In the genomic region with DNA sequence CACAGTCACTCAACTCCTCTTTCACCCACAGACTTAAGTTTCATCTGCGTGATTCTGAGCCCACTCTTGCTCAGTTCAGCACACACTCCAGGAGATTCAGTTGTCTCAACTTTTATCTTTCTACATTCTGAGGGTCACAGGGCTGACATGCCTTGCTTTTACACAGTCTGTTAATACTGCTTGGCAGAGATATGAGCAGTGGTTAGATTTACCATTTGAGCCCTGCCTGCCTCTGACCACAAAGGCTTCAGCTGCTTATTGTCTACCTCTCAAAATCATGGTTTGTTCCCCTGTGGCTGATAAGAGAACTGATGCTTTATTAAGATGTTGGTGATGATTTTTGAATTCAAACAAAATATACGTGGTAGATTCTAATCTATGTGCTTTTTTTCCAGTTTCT, we compare ENCODE assay signal across 23 mouse cellular contexts.
DNase-seq lines count a peak whose midpoint lies in the region; ATAC-seq and TF ChIP-seq lines count a peak whose summit lies in the region.
"Had no signal": no experiment of that assay in that cellular context is flagged by ENCODE, and none has a peak within 500 bp of the region (broad histone marks: within the 10 kb centered on the region; RNA-seq: fewer than 3 reads in every experiment).

No protein-coding gene starts in this region.

- no peak overlapping the region for H3K4me2 ChIP-seq in liver, embryonic 13.5 days
- H3K4me2 ChIP-seq in kidney, embryonic 16.5 days (replicated peaks; ENCODE audit: low read depth, low read length) = no peak overlapping the region
- no peak overlapping the region for H3K4me2 ChIP-seq in stomach, postnatal 0 days (replicated peaks; ENCODE audit: low read depth)
- H3K4me2 ChIP-seq: forebrain, embryonic 13.5 days; heart, embryonic 13.5 days; hindbrain, embryonic 15.5 days had no signal

- WGBS in liver, embryonic 13.5 days (ENCODE audit: insufficient replicate concordance) = 18% methylated on average over 2 of the region's 2 CpGs
- 80% methylated on average over 2 of the region's 2 CpGs for WGBS in kidney, embryonic 16.5 days
- WGBS in stomach, postnatal 0 days = 79% methylated on average over 2 of the region's 2 CpGs

- no peak for TF ChIP-seq CTCF in G1E (IDR thresholded peaks at IDR 0.05; ENCODE audit: low read depth, low read length)
- TF ChIP-seq CTCF in stomach, postnatal 0 days (IDR thresholded peaks at IDR 0.05; ENCODE audit: low read depth) = no peak

- no peaks in the 10 kb centered on the region for H3K27me3 ChIP-seq in G1E (ENCODE audit: insufficient read depth, low read length)
- H3K27me3 ChIP-seq in liver, embryonic 13.5 days = no peaks in the 10 kb centered on the region
- no peaks in the 10 kb centered on the region for H3K27me3 ChIP-seq in kidney, embryonic 16.5 days (ENCODE audit: insufficient read depth, low read length)
- H3K27me3 ChIP-seq in stomach, postnatal 0 days (ENCODE audit: control insufficient read depth, insufficient read depth, low read length) = no peaks in the 10 kb centered on the region
- H3K27me3 ChIP-seq: forebrain, embryonic 13.5 days; heart, embryonic 13.5 days; hindbrain, embryonic 15.5 days had no signal

- TF ChIP-seq EP300 in stomach, postnatal 0 days (optimal IDR thresholded peaks at IDR 0.05) = no peak

- ATAC-seq in G1E (ENCODE audit: extremely low read depth, insufficient number of reproducible peaks, low FRiP score, poor library complexity, severe bottlenecking) = peak; percentile 68
- ATAC-seq in common myeloid progenitor, adult 5-6 weeks (replicated peaks; ENCODE audit: low read depth, poor library complexity, severe bottlenecking) = peak; percentile 99
- peak; percentile 71; the same call in 1 of the 2 replicates for ATAC-seq in liver, embryonic 13.5 days (ENCODE audit: low read depth)
- peak; percentile 95 for ATAC-seq in megakaryocyte progenitor cell, adult 5-6 weeks (replicated peaks; ENCODE audit: poor library complexity)
- ATAC-seq in kidney, embryonic 16.5 days (ENCODE audit: low FRiP score, low TSS enrichment) = no peak
- no peak for ATAC-seq in stomach, postnatal 0 days (ENCODE audit: low FRiP score, low TSS enrichment)
- ATAC-seq: activated CD4-positive, CD25-positive, alpha-beta regulatory T cell, adult 4 months; forebrain, embryonic 13.5 days; forebrain, postnatal 0 days; Patski had no signal

- H3K27ac ChIP-seq in liver, embryonic 13.5 days = no peak overlapping the region
- H3K27ac ChIP-seq in kidney, embryonic 16.5 days (ENCODE audit: low read length) = no peak overlapping the region
- H3K27ac ChIP-seq in stomach, postnatal 0 days (replicated peaks) = no peak overlapping the region
- H3K27ac ChIP-seq: embryonic facial prominence, embryonic 10.5 days; forebrain, embryonic 13.5 days; heart, embryonic 13.5 days; hindbrain, embryonic 15.5 days had no signal

- intact Hi-C loops in left cerebral cortex, postnatal 14 days (cut with DNase I) = no loop called here

- no peak overlapping the region for H3K9ac ChIP-seq in liver, embryonic 13.5 days
- H3K9ac ChIP-seq in kidney, embryonic 16.5 days (replicated peaks; ENCODE audit: low read length) = no peak overlapping the region
- no peak overlapping the region for H3K9ac ChIP-seq in stomach, postnatal 0 days (ENCODE audit: low read length)
- H3K9ac ChIP-seq: forebrain, embryonic 13.5 days; forebrain, postnatal 0 days; heart, embryonic 13.5 days; hindbrain, embryonic 15.5 days had no signal

- H3K36me3 ChIP-seq in G1E (replicated peaks) = no peaks in the 10 kb centered on the region
- no peaks in the 10 kb centered on the region for H3K36me3 ChIP-seq in liver, embryonic 13.5 days
- no peaks in the 10 kb centered on the region for H3K36me3 ChIP-seq in kidney, embryonic 16.5 days (ENCODE audit: insufficient read depth, low read length)
- no peaks in the 10 kb centered on the region for H3K36me3 ChIP-seq in stomach, postnatal 0 days (ENCODE audit: control insufficient read depth, insufficient read depth, low read length)
- H3K36me3 ChIP-seq: embryonic facial prominence, embryonic 10.5 days; heart, embryonic 13.5 days; hindbrain, embryonic 15.5 days had no signal

- peaks cover 8% of the 10 kb centered on the region; the same call in 1 of the 2 replicates for H3K4me1 ChIP-seq in G1E (ENCODE audit: insufficient read depth, low read depth, low read length)
- H3K4me1 ChIP-seq in liver, embryonic 13.5 days (replicated peaks) = no peaks in the 10 kb centered on the region
- H3K4me1 ChIP-seq in kidney, embryonic 16.5 days (ENCODE audit: insufficient read depth, low read length) = no peaks in the 10 kb centered on the region
- no peaks in the 10 kb centered on the region for H3K4me1 ChIP-seq in stomach, postnatal 0 days (replicated peaks; ENCODE audit: control insufficient read depth, insufficient read depth)
- H3K4me1 ChIP-seq: embryonic facial prominence, embryonic 10.5 days; forebrain, embryonic 13.5 days; heart, embryonic 13.5 days; hindbrain, embryonic 15.5 days had no signal

- H3K4me3 ChIP-seq in G1E (ENCODE audit: low read depth, low read length) = no peak overlapping the region
- no peak overlapping the region for H3K4me3 ChIP-seq in liver, embryonic 13.5 days (replicated peaks)
- H3K4me3 ChIP-seq in kidney, embryonic 16.5 days (ENCODE audit: low read length) = no peak overlapping the region
- H3K4me3 ChIP-seq in stomach, postnatal 0 days (ENCODE audit: low read depth, low read length) = no peak overlapping the region
- H3K4me3 ChIP-seq: embryonic facial prominence, embryonic 10.5 days; forebrain, embryonic 13.5 days; heart, embryonic 13.5 days; hindbrain, embryonic 15.5 days had no signal

- no peaks in the 10 kb centered on the region for H3K9me3 ChIP-seq in G1E (replicated peaks)
- no peaks in the 10 kb centered on the region for H3K9me3 ChIP-seq in liver, embryonic 13.5 days (replicated peaks)
- H3K9me3 ChIP-seq in kidney, embryonic 16.5 days (ENCODE audit: low read length) = no peaks in the 10 kb centered on the region
- H3K9me3 ChIP-seq in stomach, postnatal 0 days (ENCODE audit: control insufficient read depth, low read length) = no peaks in the 10 kb centered on the region
- H3K9me3 ChIP-seq: embryonic facial prominence, embryonic 10.5 days; forebrain, embryonic 13.5 days; heart, embryonic 13.5 days; hindbrain, embryonic 15.5 days had no signal

- no peak for DNase-seq in G1E (ENCODE audit: low spot score)
- DNase-seq in liver, embryonic 13.5 days = no peak
- DNase-seq in right cerebral cortex, postnatal 10 days (ENCODE audit: low spot score in 2 of 2) = no peak
- no peak for DNase-seq in left cerebral cortex, postnatal 14 days (ENCODE audit: low spot score in 2 of 2)
- no peak for DNase-seq in stomach, postnatal 0 days (ENCODE audit: low spot score)
- DNase-seq: adrenal gland, adult 2 months; adrenal gland, postnatal 25 days; cerebellum, adult 18-20 months; cerebellum, adult 9-11 months; cerebellum, postnatal 36 days; forebrain, postnatal 0 days; gastrocnemius, postnatal 25 days; heart, adult 11 months; heart, postnatal 36 days had no signal

Comparison
In these comparisons a context has a peak if more than half of its experiments do, and no peak if none do; other contexts are left out.
1. ATAC-seq: peak in G1E (single experiment), common myeloid progenitor, adult 5-6 weeks (single experiment), liver, embryonic 13.5 days (single experiment) and megakaryocyte progenitor cell, adult 5-6 weeks (single experiment); none in kidney, embryonic 16.5 days (single experiment) and stomach, postnatal 0 days (single experiment).